Mouse (Mus musculus): ENCODE results near the gene Maml2. TPM values are rescaled to one million over a fixed set of nuclear protein-coding genes. Genes with fewer than 3 reads are reported as not detected.

The Maml2 gene
- polyA plus RNA-seq, 1 experiment from 2014 or later = 11.4 TPM

DNA sequence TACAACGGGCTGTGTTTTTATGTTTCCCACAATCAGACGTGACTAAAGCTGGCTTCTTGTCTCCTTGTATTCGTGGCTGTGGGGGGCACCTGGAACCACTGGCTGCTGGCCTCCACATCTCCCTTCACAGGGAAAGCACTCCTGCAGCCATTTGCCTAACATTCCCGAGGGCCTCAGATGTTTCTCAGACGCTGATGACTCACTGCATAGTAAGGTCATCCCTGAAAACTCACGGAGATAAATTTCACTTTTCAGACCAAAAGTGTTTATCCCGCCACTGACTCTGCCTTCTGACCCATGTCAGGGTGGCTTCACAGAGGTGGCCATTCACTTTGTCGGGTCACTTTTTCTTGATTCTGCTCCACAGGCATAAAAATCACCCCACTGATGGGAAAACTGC is 246.4 kb downstream of the Maml2 start:
- Histone ChIP-seq H3K27ac (ENCODE audit: low read depth, low read length) (no peak overlapping the region), H3K36me3 (ENCODE audit: control insufficient read depth, insufficient read depth, low read length) (no peaks in the 10 kb centered on the region), H3K4me2 (replicated peaks; ENCODE audit: low read depth, low read length) (no peak overlapping the region), H3K4me1 (replicated peaks; ENCODE audit: control insufficient read depth, insufficient read depth, low read length) (no peaks in the 10 kb centered on the region), H3K4me3 (ENCODE audit: low read depth, low read length) (no peak overlapping the region), H3K9ac (ENCODE audit: low read depth, low read length) (no peak overlapping the region), H3K9me3 (ENCODE audit: control insufficient read depth, low read length) (no peaks in the 10 kb centered on the region), H3K27me3 (ENCODE audit: control insufficient read depth, insufficient read depth, low read length) (no peaks in the 10 kb centered on the region)
- ATAC-seq (ENCODE audit: low FRiP score) (no peak), DNase-seq (ENCODE audit: low spot score) (no peak)
- 59% methylated on average over 8 of the region's 8 CpGs for WGBS

DNA sequence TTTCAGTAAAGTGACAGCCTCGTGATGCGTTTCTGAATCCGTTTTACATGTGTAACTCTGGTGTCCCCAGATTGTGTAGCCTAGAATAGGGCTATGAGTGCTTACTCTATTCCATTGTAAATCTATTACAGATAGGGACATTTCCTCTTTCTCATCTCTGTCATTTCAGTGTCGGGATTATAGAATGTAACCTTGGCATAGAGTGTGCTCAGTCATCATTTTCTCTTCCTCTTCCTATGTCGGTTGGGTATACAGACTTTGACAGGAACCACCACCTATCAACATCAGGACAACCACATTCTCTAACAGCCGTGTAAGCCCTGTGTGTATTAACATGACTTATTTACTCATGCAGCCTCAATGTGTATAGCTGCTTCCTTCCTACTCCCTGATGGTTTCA is 248.0 kb downstream of the Maml2 start:
- H3K4me2 ChIP-seq (replicated peaks; ENCODE audit: low read depth, low read length) = no peak overlapping the region
- H3K27ac ChIP-seq (ENCODE audit: low read depth, low read length) = no peak overlapping the region
- H3K36me3 ChIP-seq (ENCODE audit: control insufficient read depth, insufficient read depth, low read length) = no peaks in the 10 kb centered on the region
- no peaks in the 10 kb centered on the region for H3K9me3 ChIP-seq (ENCODE audit: control insufficient read depth, low read length)
- H3K4me1 ChIP-seq (replicated peaks; ENCODE audit: control insufficient read depth, insufficient read depth, low read length) = no peaks in the 10 kb centered on the region
- no peak overlapping the region for H3K4me3 ChIP-seq (ENCODE audit: low read depth, low read length)
- ATAC-seq (ENCODE audit: low FRiP score) (no peak), DNase-seq (ENCODE audit: low spot score) (no peak)
- H3K27me3 ChIP-seq (ENCODE audit: control insufficient read depth, insufficient read depth, low read length) = no peaks in the 10 kb centered on the region
- H3K9ac ChIP-seq (ENCODE audit: low read depth, low read length) = no peak overlapping the region
- WGBS = 81% methylated on average over 6 of the region's 6 CpGs

DNA sequence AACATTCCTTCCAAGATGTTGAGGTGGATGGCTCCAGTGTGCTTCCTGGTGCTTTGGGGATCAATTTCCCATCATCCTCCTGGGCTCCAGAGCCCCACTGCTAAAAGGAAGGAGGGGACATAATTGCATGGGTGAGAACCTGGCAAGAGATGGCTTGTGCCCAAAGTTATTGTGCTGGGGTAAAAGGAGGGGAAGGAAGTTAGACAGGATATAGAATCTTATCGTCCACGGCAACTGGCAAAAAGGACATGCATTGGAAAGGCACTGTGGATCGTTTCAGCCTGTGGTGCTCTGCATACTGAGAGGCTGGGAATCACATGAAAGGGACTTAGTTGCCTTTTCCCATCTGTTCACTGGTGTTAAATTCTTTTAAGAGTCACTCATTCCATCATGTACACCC is 252.2 kb downstream of the Maml2 start:
- Histone ChIP-seq H3K27ac (ENCODE audit: low read depth, low read length) (no peak overlapping the region), H3K4me2 (replicated peaks; ENCODE audit: low read depth, low read length) (no peak overlapping the region), H3K9ac (ENCODE audit: low read depth, low read length) (no peak overlapping the region), H3K27me3 (ENCODE audit: control insufficient read depth, insufficient read depth, low read length) (no peaks in the 10 kb centered on the region), H3K36me3 (ENCODE audit: control insufficient read depth, insufficient read depth, low read length) (no peaks in the 10 kb centered on the region), H3K4me3 (ENCODE audit: low read depth, low read length) (no peak overlapping the region), H3K4me1 (replicated peaks; ENCODE audit: control insufficient read depth, insufficient read depth, low read length) (no peaks in the 10 kb centered on the region), H3K9me3 (ENCODE audit: control insufficient read depth, low read length) (no peaks in the 10 kb centered on the region)
- DNase-seq (ENCODE audit: low spot score) (no peak), ATAC-seq (ENCODE audit: low FRiP score) (no peak)
- WGBS = 79% methylated on average over 3 of the region's 3 CpGs

- Histone ChIP-seq H3K4me1 (replicated peaks; ENCODE audit: control insufficient read depth, insufficient read depth, low read length) (no peaks in the 10 kb centered on the region), H3K9ac (ENCODE audit: low read depth, low read length) (no peak overlapping the region), H3K36me3 (ENCODE audit: control insufficient read depth, insufficient read depth, low read length) (no peaks in the 10 kb centered on the region), H3K4me3 (ENCODE audit: low read depth, low read length) (no peak overlapping the region), H3K4me2 (replicated peaks; ENCODE audit: low read depth, low read length) (no peak overlapping the region), H3K27ac (ENCODE audit: low read depth, low read length) (no peak overlapping the region), H3K27me3 (ENCODE audit: control insufficient read depth, insufficient read depth, low read length) (no peaks in the 10 kb centered on the region), H3K9me3 (ENCODE audit: control insufficient read depth, low read length) (no peaks in the 10 kb centered on the region)
- 75% methylated on average over 5 of the region's 5 CpGs for WGBS
- ATAC-seq (ENCODE audit: low FRiP score) (no peak), DNase-seq (ENCODE audit: low spot score) (no peak)
Observed at GRCm38 (mm10) chr9:13552380-13553052, 254.8 kb downstream of the Maml2 start.

DNA sequence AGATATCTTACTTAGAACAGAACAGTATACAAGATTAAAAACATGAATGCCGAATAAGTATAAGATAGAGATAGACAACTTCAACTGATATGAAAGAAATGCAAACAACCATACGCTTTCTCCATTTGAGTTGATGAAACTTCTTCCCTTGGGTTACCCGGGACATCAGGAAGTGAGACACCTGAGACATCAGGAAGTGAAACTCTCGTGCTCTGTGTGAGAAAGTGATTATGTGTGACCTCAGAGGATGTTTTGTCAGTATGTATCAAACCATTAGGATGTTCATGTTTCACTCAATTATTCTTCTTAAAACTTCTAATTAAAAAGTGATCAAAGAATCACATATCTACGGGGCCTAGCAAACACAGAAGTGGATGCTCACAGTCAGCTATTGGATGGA is 257.0 kb downstream of the Maml2 start:
- ATAC-seq (ENCODE audit: low FRiP score) (no peak), DNase-seq (ENCODE audit: low spot score) (no peak)
- no peak overlapping the region for H3K27ac ChIP-seq (ENCODE audit: low read depth, low read length)
- no peaks in the 10 kb centered on the region for H3K4me1 ChIP-seq (replicated peaks; ENCODE audit: control insufficient read depth, insufficient read depth, low read length)
- H3K4me3 ChIP-seq (ENCODE audit: low read depth, low read length) = no peak overlapping the region
- H3K36me3 ChIP-seq (ENCODE audit: control insufficient read depth, insufficient read depth, low read length) = no peaks in the 10 kb centered on the region
- no peaks in the 10 kb centered on the region for H3K27me3 ChIP-seq (ENCODE audit: control insufficient read depth, insufficient read depth, low read length)
- H3K9ac ChIP-seq (ENCODE audit: low read depth, low read length) = no peak overlapping the region
- WGBS = 86% methylated on average over 5 of the region's 5 CpGs
- no peaks in the 10 kb centered on the region for H3K9me3 ChIP-seq (ENCODE audit: control insufficient read depth, low read length)
- no peak overlapping the region for H3K4me2 ChIP-seq (replicated peaks; ENCODE audit: low read depth, low read length)

DNA sequence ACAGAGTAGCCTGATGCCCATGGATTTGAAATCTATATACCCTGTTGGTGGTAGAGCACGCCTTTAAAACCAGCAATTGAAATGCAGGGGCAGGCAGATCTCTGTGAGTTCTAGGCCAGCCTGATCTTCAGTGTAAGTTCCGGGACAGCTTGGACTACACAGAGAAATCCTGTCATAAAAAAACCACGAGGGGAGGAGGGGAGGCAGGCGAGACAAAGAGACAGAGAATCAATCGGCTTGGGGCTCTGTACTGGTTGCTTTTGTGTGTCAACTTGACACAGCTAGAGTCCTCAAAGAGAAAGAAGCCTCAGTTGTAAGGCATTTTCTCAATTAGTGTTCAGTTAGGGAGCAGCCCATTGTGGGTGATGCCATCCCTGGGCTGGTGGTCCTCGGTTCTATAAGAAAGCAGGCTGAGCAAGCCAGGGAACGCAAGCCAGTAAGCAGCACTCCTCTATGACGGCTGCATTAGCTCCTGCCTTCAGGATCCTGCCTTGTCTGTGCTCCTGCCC is 258.3 kb downstream of the Maml2 start:
- Histone ChIP-seq H3K36me3 (ENCODE audit: control insufficient read depth, insufficient read depth, low read length) (no peaks in the 10 kb centered on the region), H3K27ac (ENCODE audit: low read depth, low read length) (no peak overlapping the region), H3K4me1 (replicated peaks; ENCODE audit: control insufficient read depth, insufficient read depth, low read length) (no peaks in the 10 kb centered on the region), H3K4me3 (ENCODE audit: low read depth, low read length) (no peak overlapping the region), H3K9me3 (ENCODE audit: control insufficient read depth, low read length) (no peaks in the 10 kb centered on the region), H3K9ac (ENCODE audit: low read depth, low read length) (no peak overlapping the region), H3K4me2 (replicated peaks; ENCODE audit: low read depth, low read length) (no peak overlapping the region), H3K27me3 (ENCODE audit: control insufficient read depth, insufficient read depth, low read length) (no peaks in the 10 kb centered on the region)
- 42% methylated on average over 8 of the region's 8 CpGs for WGBS
- ATAC-seq (ENCODE audit: low FRiP score) (peak; percentile 51; the same call in 1 of the 2 replicates), DNase-seq (ENCODE audit: low spot score) (no peak)

GRCm38 (mm10) chr9:13556696-13557095 is 258.9 kb downstream of the Maml2 start:
- H3K4me1 ChIP-seq (replicated peaks; ENCODE audit: control insufficient read depth, insufficient read depth, low read length) = no peaks in the 10 kb centered on the region
- H3K4me2 ChIP-seq (replicated peaks; ENCODE audit: low read depth, low read length) = no peak overlapping the region
- WGBS = 92% methylated on average over 3 of the region's 3 CpGs
- no peaks in the 10 kb centered on the region for H3K9me3 ChIP-seq (ENCODE audit: control insufficient read depth, low read length)
- DNase-seq (ENCODE audit: low spot score) (no peak), ATAC-seq (ENCODE audit: low FRiP score) (no peak)
- H3K27ac ChIP-seq (ENCODE audit: low read depth, low read length) = no peak overlapping the region
- H3K36me3 ChIP-seq (ENCODE audit: control insufficient read depth, insufficient read depth, low read length) = no peaks in the 10 kb centered on the region
- H3K9ac ChIP-seq (ENCODE audit: low read depth, low read length) = no peak overlapping the region
- no peaks in the 10 kb centered on the region for H3K27me3 ChIP-seq (ENCODE audit: control insufficient read depth, insufficient read depth, low read length)
- no peak overlapping the region for H3K4me3 ChIP-seq (ENCODE audit: low read depth, low read length)

DNA sequence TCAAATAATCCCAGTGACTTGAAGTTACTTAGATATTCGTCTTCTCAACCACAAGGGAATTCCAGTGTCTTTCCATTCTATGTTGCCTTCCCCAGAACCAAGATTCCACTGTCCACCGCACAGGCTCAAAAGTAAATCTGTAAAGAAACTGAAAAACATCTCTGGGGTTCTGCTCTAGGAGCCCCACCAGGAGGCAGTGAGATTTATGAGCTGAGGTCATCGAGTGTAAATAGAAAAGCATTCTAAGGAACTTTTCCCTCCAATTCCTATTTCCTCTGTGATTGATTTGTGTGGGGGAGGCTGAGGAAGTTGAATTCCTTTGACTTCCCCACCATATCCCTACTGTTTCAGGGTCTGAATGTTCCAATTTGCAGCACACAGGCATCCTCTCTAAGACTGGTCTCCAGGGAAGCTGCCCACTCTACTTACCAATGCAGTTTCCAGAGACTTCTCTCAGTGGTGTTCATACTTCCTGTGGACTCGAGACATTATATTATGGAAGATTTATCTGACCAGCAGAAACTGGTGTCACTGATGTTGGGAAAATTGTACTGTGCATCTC is 261.1 kb downstream of the Maml2 start:
- no peaks in the 10 kb centered on the region for H3K4me1 ChIP-seq (replicated peaks; ENCODE audit: control insufficient read depth, insufficient read depth, low read length)
- no peak overlapping the region for H3K4me3 ChIP-seq (ENCODE audit: low read depth, low read length)
- ATAC-seq (ENCODE audit: low FRiP score) = no peak
- no peak overlapping the region for H3K4me2 ChIP-seq (replicated peaks; ENCODE audit: low read depth, low read length)
- H3K27ac ChIP-seq (ENCODE audit: low read depth, low read length) = no peak overlapping the region
- no peak overlapping the region for H3K9ac ChIP-seq (ENCODE audit: low read depth, low read length)
- H3K27me3 ChIP-seq (ENCODE audit: control insufficient read depth, insufficient read depth, low read length) = no peaks in the 10 kb centered on the region
- 75% methylated on average over 4 of the region's 4 CpGs for WGBS
- no peaks in the 10 kb centered on the region for H3K36me3 ChIP-seq (ENCODE audit: control insufficient read depth, insufficient read depth, low read length)
- no peaks in the 10 kb centered on the region for H3K9me3 ChIP-seq (ENCODE audit: control insufficient read depth, low read length)
- DNase-seq (ENCODE audit: low spot score) = no peak

DNA sequence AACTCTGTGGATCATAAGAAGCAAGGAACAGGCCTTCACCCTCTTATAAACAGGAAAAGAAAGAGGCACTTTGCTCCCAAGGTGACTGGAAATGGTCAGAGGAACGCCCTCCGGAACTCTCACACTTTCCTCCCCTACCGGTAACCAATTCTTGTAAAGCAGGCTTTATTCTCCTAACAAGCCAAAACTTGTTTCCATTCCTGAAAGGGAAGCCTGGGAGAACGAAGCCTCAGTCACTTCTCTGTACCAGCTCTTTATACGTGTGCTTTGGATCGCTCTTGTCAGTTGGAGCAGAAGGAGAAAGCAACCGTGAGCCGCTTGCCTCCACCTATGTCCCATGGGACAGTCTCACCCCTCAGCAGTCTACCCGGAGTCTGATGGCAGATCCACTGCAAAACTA is 262.9 kb downstream of the Maml2 start:
- Histone ChIP-seq H3K27ac (ENCODE audit: low read depth, low read length) (no peak overlapping the region), H3K4me1 (replicated peaks; ENCODE audit: control insufficient read depth, insufficient read depth, low read length) (no peaks in the 10 kb centered on the region), H3K4me2 (replicated peaks; ENCODE audit: low read depth, low read length) (no peak overlapping the region), H3K4me3 (ENCODE audit: low read depth, low read length) (no peak overlapping the region), H3K27me3 (ENCODE audit: control insufficient read depth, insufficient read depth, low read length) (no peaks in the 10 kb centered on the region), H3K9ac (ENCODE audit: low read depth, low read length) (no peak overlapping the region), H3K9me3 (ENCODE audit: control insufficient read depth, low read length) (no peaks in the 10 kb centered on the region), H3K36me3 (ENCODE audit: control insufficient read depth, insufficient read depth, low read length) (no peaks in the 10 kb centered on the region)
- ATAC-seq (ENCODE audit: low FRiP score) = no peak
- no peak for DNase-seq (ENCODE audit: low spot score)
- 87% methylated on average over 9 of the region's 9 CpGs for WGBS

Measured in hindbrain, embryonic 11.5 days (tissue).